Mouse (Mus musculus) megakaryocyte, adult 5-6 weeks (primary cell): Measurements from ENCODE around the gene Mroh2a. TPM values are rescaled to one million over a fixed set of nuclear protein-coding genes. Genes with fewer than 3 reads are reported as not detected.
A peak's percentile ranks its signal among the peaks of the same experiment; 100 is the strongest.

Experiments
- ATAC-seq: 2 replicates; pipeline ENCODE4 v1.8.0; 2016; ENCODE audit warnings: mild to moderate bottlenecking, inconsistent platforms; ENCODE audit not compliant: poor library complexity, severe bottlenecking
- total RNA-seq, 2 experiments: library from RNA; stranded (forward) in 1 of 2; stranded (reverse) in 1 of 2; fragments of 153-499, 151-499 nt in 1 of 2; fragments of 221-1000, 200-1000 nt in 1 of 2; gene quantifications; 2 replicates each; pipeline versions ENCODE4 v1.2.3 to v1.2.4; 2015 to 2017

The Mroh2a gene
- total RNA-seq, 2 experiments from 2014 or later: 0.37 to 0.47 TPM

DNA sequence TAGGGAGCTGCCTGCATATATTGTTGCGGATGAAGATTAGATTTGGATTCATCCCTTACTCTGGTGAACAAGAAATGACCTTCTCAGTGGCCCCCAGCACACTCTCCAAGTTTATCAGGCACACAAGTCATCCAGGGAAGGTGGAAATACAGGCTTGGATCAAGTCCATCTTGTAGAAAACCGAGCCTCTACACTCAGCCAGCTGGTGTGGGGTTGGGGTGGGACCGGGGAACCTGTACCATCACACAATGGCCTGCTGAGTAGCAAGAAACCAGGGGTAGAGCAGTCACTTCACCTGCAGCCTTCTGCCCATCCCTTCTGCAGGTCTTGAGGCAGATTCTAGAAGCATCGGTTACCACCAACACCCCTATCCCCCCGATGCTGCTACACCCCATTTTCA, 7.9 kb downstream of the Mroh2a start:
- ATAC-seq: no peak

DNA sequence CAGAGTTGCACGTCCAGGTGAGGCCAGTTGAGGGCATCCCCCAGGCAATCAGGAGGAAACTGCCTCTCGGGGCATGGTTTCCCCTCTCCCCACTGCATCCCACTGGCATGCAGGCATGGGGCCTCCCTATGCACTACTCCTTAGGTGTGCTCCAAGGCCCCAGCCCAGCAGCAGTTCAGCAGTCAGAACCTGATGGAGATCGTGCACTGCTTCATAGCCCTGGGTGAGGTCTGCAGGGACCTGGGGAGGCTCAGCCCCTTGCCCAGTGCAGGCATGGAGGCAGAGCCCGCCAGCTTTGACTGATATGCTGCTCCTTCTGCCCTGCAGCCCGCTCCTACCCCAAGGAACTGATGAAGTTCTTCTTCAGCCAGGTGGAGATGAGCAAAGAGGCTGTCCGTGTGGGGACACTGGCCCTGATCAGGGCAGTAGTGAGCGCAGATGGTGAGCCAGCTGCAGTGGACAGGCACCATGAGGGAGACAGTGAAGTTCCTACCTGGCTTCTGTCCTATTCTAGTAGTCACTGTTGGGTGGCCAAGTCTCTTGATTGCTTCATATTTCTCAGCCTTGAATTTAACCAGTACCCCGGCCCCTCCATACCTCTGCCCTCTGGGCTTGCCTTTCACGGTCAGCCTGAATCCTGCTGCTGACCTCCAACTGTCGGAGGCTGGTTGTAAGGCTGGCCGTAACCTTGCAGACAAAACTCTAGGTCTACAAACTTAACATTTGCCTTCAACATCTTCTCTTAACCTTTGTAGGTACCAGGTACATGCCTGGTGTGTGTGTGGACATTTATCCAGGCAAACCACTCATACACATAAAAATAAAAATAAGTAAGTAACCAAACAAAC, 8.5 kb downstream of the Mroh2a start:
- ATAC-seq: no peak

GRCm38 (mm10) chr1:88235894-88236415, 9.2 kb downstream of the Mroh2a start:
- ATAC-seq: no peak

DNA sequence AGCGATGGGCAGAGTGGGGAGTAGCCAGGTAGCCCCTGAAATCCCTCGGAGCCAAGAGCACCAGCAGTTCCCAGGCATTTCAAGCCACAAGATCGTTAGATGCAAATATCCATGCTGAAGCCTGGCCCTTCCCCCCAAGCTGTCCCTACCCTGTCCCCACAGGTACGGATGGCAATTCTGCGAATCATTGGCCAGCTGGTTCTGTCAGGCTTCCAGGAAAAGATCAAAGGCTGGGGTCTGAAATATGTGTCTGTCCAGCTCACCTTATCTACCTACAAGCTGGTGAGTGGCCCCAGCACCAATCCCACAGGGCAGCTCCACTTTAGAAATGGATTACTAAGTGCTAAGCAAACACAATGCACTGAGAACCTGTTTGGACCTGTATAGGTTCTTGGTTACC, 10.5 kb downstream of the Mroh2a start:
- no peak for ATAC-seq

DNA sequence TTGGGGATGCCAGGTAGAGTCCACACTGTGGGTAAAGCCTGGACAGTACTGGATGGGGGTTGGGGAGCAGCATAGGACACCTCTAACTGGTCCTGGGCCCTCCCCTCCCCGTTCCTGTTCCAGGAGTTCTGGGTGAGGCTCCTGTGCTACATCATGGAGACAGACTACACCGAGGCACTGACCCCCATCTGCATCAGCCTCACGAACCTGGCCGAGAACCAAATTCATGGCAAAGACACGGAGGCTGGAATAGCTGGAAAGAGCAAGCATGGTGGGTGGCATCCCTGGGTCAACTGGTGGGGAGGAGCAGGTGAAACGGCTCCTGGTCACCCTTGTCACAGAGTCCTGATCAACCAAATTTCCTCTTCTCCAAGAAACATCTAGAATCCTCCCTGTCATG, 12.0 kb downstream of the Mroh2a start:
- ATAC-seq: no peak

GRCm38 (mm10) chr1:88240072-88240471, 13.3 kb downstream of the Mroh2a start:
- ATAC-seq: no peak

- ATAC-seq: no peak
Observed at GRCm38 (mm10) chr1:88240579-88240978, 13.8 kb downstream of the Mroh2a start.

DNA sequence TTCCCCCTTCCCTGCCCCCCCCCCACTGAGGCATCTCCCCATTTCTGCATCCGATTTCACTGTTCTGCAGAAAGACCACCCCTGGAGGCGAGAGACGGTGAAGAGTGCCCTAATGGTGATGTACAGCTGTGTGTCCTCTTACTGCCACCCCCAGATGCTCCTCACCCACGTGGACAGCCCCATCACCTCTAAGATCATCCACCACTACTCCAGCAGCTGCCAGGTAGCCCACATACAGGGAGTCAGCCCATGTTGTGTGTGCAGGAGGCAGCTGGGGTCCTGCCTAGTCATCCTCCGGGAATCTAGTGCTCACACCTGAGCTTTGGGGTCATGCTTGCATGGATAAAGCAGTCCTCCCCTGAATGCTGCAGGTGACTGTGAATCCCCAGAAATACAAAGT, 17.1 kb downstream of the Mroh2a start:
- ATAC-seq: no peak

DNA sequence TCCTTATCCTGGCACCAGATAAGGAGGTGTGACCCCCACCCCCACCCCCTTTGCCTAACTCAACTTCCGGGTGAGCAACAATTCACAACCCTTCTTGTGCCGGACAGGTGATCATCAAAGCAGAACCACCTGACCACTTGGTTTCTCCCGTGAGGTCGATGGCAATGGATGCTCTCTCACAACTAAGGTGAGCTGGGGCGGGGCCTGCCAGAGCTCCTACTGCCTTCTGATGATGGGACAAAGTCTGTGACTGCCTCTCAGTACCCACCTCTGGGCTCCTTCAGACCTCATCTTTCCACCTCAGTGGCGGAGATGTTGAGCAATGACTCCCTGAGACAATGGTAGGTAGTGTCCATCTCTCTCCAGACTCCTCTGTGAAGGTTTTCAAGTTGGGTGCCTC, 19.1 kb downstream of the Mroh2a start:
- no peak for ATAC-seq

DNA sequence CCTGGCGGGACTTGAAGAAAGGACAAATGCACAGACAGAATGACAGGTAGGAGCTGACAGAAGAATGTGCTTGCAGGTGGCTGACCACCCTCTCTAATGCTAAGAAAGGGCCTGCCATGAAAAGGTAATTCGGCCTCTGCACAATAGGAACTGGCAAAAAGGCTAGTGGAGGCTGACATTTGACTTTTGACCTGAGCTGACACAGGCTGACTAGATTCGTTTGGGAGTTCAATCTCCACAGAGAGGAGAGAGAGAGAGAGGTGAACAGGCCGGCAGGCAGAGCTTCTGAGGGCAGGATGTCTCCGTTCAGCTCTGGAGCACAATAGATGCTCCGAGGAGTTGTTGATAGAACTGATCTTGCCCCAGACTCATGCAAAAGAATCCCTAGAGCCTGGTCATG, 19.6 kb downstream of the Mroh2a start:
- no peak for ATAC-seq

- no peak for ATAC-seq
Observed at GRCm38 (mm10) chr1:88247660-88248059, 20.9 kb downstream of the Mroh2a start.

DNA sequence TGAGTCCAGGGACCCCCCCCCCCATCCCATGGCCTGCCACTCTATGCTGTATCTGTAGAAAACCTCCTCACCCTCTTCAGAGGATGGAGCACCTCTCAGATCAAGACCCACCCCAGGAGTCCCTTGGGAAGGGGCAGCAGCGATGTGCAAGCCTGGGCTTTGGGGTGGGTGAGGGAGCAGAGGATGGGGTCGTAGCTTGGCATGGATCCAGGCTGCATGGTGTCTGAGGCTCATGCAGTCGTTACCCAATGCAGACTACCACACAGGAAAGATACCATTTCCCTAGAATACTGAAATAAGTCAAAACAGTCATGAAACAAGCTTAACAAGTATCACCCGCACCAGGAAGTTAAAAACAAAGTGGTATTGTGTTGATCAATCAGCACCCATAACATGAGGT, 21.9 kb downstream of the Mroh2a start:
- ATAC-seq: peak; percentile 20

- ATAC-seq: no peak
Observed at GRCm38 (mm10) chr1:88249596-88249995, 22.8 kb downstream of the Mroh2a start.

DNA sequence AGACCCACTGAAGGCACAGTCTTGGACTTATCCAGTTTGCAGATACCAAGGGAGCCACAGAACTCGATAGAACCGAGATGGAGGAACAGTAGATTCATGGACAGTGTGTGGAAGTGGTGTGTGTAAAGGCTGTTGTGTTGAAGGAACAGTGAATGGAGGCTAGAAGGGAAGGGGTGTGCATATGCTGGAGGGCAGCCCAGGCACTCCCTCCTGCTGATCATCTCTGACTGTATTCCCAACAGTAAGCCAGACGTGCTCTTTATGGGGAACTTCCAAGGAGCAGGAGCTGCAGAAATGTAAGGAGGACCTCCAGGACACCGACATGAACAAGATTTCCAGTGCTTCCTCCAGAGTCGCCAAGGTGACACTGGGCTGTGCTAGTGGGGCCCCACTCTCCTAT, 23.2 kb downstream of the Mroh2a start:
- no peak for ATAC-seq

- 0 out of 2 replicates have a peak, but pooled peaks have one; percentile 10 for ATAC-seq
Observed at GRCm38 (mm10) chr1:88253106-88253505, 26.3 kb downstream of the Mroh2a start.

DNA sequence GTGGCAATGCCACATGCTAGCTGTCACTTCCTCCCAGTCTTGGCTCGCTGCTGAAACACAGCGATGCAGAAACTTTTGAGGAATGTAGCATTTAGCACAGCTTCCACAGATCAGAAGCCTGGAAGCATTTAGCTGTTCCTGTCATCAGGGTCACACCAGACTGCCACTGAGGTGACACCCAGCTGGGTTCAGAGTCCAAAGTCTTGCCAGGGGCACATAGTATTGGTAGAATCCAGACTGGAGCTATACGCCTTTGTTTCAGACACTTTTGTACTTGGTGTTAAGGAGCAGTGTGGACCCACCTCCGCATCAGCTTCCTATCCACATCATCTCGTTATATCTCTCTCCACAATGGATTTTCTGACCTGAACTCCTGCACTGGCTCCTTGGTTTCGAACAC, 26.8 kb downstream of the Mroh2a start:
- ATAC-seq: no peak

DNA sequence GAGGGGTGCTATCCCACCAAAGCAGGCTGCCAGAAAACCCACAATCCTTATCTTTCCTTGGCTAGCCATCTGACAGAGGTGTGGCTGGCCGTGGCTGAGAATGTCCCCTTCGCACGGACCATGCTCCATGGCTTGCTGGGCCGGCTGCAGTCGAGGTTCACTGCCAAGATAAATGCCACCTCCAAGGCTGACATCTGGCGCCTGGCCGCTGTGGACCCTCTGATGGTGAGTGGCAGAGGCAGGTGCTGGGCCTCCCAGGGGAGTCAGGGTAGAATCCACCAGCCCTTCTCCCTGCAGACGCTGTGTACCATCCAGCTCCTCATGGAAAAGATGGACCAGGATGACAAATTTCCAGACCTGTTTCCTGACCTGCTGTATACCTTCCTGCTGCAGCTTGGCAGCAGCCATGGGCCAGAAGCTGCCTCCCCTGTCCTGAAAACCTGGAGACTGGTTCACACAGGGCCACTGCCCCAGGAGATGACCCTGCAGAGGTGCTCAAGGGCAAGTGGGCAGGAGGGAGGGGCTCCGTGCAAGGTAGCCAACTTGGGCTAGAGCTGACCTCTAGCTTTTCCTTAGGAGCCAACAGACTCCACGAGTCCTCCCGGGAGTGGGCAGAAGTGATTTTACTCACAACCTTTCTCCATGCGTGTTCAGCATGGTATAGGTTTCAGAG, 28.1 kb downstream of the Mroh2a start:
- ATAC-seq: no peak

DNA sequence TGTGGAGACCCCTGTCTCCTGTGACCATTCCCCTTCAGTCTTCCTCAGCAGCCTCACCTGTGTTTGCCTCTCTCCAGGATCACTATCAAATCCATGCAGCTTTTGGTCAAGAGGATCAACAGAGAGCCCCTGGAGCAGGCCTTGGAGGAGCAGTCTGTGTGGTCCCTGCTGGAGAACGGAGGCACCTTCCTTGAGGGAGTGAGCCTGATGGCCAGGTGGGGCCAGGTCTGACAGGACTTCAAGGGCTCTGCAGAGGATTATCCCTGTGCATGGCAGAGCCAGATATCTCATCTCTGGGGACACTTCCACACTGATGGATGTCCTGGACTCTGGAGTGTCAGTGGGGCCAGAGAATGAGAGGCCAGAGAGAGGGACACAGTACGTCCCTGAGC, 28.7 kb downstream of the Mroh2a start:
- no peak for ATAC-seq

GRCm38 (mm10) chr1:88255989-88256754, 29.4 kb downstream of the Mroh2a start:
- no peak for ATAC-seq

GRCm38 (mm10) chr1:88256886-88257663, 30.3 kb downstream of the Mroh2a start:
- ATAC-seq: no peak

DNA sequence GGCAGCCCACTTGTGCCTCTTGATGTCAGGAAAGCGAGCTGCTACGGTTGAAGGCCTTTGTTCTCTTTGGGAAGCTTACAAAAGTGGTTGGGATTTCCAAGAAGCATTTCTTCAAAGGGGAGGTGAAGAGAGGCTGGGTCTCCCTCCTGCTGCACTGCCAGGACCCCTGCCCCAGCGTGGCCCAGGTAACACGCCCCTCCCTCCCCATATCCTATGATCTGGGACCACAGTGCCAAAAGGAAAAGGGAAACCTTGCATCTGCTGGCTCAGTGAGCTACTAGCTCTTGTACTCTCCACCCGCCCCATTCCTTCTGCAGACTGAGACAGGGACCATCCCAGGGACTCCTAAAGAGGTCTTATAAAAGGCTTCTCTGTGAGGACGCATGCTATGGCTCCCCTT, 30.9 kb downstream of the Mroh2a start:
- ATAC-seq: no peak
